Mouse (Mus musculus) kidney, postnatal 10 days (tissue): ENCODE results near the gene Ipo5.

Experiments
- DNase-seq: peaks from one replicate; pipeline ENCODE4 v3.0.0; 2021; ENCODE audit warnings: mixed read lengths

Ipo5 gene

GRCm38 (mm10) chr14:120910733-120911324 is at the start of gene Ipo5:
Gene Ipo5 (plus strand): TSS chr14:120911224.
- peak; percentile 98 for DNase-seq

- DNase-seq, result no peak
Observed at GRCm38 (mm10) chr14:120863205-120863604, 47.8 kb upstream of the Ipo5 start.

DNA sequence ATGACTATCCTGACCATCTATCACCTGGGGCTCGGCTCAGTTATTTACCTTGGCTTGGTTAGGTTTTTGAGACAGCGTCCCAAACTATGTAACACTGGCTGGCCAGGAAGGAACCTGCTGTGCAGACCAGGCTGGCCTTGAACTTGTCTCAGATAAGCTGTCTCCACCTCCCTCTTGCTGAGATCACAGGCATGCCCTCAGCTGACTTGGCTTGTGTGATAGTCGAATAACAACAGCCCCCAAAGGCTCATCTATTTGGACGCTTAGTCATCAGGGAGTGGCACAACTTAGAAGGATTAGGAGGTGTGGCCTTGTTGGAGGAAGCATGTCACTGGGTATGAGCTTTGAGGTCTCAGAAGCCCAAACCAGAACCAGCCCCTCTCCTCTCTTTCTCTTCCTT is 46.1 kb upstream of the Ipo5 start:
- DNase-seq, result no peak

DNA sequence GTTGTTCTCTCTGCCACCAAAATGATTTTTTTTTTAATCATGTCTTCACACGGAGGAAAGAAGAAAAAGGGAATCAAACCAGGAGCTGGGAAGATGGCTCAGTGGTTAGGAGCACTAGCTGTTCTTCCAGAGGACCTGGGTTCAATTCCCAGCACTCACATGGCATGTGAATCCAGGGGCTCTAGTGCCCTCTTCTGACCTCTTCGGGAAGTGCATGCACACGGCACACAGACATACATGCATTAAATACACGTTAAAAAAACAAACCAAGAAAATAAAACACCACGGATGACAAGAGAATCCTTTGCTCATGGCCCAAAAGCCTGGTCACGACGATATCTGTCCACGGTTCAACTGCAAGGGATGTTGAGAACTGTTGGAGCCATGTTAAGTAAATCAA is 44.5 kb upstream of the Ipo5 start:
- no peak for DNase-seq

GRCm38 (mm10) chr14:120867121-120867520 is 43.9 kb upstream of the Ipo5 start:
- DNase-seq, result no peak

DNA sequence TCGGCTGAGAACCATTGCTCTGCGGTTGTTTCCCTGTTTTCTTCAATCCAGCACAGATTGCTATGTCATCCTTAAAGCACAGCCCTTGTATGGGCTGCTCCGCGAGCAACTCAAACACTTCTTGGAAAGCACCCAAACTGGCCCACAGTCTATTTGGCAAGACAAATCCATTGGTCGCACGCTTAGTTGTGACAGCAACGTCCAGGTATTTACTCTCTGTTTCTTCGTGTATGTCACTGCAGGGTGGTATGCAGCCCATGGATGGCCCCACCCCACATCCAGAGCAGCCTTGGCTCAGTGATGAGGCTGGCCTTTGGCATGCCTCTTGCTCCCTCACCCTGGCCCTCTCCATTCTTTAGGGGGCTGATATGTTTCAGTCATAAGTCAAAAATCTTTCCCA is 42.5 kb upstream of the Ipo5 start:
- peak; percentile 50 for DNase-seq

- no peak for DNase-seq
Observed at GRCm38 (mm10) chr14:120870736-120871135, 40.3 kb upstream of the Ipo5 start.

DNA sequence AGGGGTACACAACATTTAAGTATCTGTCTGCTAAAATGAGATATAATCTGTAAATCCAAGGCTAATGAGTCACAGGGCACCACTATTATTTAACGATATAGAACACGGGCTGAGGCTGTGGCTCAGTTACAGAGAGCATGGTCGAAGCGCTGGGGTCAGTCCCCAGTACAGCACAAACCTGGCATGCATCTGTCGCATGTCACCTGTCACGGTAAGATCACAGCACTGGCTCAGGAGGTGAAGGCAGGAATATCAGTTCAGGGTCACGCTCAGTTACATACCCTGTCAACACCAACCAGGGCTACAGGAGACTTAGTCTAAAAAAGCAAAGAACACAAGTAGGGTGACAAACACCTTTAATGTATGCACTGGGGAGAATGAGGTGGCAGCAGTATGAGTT is 36.6 kb upstream of the Ipo5 start:
- DNase-seq, result no peak

GRCm38 (mm10) chr14:120875144-120875543 is 35.9 kb upstream of the Ipo5 start:
- peak; percentile 16 for DNase-seq

GRCm38 (mm10) chr14:120875811-120876388 is 35.1 kb upstream of the Ipo5 start:
- DNase-seq, result no peak

GRCm38 (mm10) chr14:120877147-120877546 is 33.9 kb upstream of the Ipo5 start:
- DNase-seq, result no peak

GRCm38 (mm10) chr14:120879026-120879425 is 32.0 kb upstream of the Ipo5 start:
- no peak for DNase-seq

DNA sequence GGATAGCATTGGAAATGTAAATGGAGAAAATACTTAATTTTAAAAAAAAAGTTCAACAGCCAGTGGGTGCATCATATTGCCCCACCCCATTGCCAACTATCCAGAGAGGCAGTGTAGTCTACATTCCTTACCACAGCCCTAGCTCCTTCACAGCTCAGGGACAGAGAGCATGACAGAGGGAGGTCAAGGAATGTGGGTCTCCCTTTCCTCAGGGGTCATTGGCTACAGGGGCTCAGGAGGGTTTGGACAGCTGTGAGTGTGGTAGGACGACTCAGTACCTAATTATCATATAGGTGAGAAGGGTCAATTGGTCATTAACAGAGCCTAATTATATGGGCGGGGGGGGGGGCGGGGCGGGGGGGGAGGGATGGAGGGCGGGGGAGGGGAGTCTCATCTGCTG is 30.4 kb upstream of the Ipo5 start:
- DNase-seq, result no peak

- no peak for DNase-seq
Observed at GRCm38 (mm10) chr14:120881054-120881453, 30.0 kb upstream of the Ipo5 start.

GRCm38 (mm10) chr14:120888681-120889080 is 22.3 kb upstream of the Ipo5 start:
- DNase-seq, result no peak

DNA sequence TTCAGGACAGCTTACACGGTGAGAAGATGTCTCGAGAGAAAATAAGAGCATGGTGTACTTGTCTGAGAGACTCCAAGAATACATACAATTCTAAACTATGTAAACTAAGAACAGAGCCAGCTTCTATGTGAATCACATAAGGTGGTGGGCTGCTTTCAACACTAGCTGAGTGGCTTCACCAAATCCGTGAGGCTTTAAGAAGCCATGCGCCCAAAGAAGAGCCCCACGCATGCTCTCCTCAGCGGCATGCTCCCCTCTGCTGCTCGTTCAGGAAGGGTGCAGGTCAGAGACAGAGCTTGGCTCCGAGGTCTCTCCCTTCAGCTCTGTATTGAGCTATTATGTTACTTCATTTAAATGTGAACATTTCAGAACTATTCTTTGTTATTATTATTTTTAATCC is 18.7 kb upstream of the Ipo5 start:
- no peak for DNase-seq

DNA sequence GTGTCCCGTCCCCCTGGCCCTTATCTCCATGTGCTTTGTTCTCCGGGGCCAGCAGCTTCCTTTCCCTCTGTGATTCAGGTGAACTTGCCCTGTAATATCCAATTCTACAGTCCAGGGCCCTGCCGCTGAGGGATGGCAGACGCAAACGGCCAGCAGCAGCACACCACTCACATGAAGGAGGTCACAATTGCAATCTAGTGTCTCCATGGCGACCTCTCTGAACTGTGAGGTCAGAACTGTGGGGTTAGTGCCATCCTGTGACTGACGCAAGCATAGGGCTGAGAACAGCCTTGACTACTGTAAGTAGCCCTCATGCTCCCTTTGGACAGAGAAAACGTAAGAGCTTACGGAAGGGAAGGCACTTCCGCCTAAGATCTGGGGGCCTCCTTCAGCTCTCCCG is 14.4 kb upstream of the Ipo5 start:
- DNase-seq, result no peak

DNA sequence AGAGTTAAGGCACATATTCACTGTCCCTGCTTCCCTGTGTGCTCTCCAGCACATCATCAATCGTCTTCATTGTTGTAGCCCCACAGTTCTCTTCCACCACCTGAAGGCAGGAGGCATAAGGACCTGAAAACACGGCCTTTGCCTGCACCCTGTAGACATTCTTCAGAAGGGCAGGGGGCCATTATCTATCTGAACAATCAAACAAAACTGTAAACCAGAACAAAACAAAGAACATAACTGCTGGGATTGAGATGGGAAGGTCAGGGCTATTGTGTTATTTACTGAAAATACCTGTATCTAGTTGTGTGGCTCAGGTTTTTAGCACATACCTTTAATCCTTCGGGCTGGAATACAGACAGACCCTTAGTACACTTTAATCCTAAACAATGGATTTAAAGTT is 12.1 kb upstream of the Ipo5 start:
- DNase-seq, result no peak

DNA sequence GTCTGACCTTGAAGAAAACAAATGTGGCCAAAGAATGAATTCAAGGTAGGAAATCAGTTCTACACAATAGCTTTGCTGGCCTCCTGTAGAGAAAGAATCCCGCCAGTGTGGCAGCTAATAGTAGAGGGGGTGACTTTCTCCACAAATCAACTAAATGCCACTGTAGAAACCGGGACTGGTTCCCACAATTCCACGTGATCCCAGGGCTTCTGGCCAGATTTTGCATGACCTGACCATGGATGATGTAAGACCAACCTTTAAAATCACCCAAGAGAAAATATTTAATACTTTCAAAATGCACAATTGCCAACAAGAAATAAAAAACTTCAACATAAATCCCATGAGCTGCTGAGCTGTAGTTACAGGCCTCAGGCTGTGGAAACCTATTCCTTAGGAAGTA is 1.6 kb upstream of the Ipo5 start:
- peak; percentile 48 for DNase-seq

DNA sequence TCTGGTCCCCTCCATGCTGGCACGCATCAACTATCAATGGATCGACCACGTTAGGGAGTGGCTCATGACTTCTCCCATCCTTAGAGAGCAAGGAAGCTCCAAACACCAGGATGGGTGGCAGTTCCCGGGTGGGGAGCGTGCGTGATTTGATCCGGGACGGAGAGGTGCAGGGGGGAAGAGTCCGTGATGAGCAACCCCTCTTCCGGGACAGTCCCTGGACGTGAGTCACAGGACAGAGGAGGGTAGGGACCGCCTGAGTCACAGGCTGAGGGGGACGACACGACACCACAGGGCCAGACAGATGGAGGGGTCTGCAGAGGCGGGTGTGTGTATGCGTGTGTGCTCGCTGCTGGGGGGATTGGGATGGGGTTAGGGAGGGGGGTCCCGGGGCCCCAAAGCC is 704 bp upstream of the Ipo5 start:
- DNase-seq, result no peak

GRCm38 (mm10) chr14:120911388-120911901 is 421 bp downstream of the Ipo5 start:
- peak; percentile 69 for DNase-seq

- no peak for DNase-seq
Observed at GRCm38 (mm10) chr14:120912090-120912710, 1.2 kb downstream of the Ipo5 start.

DNA sequence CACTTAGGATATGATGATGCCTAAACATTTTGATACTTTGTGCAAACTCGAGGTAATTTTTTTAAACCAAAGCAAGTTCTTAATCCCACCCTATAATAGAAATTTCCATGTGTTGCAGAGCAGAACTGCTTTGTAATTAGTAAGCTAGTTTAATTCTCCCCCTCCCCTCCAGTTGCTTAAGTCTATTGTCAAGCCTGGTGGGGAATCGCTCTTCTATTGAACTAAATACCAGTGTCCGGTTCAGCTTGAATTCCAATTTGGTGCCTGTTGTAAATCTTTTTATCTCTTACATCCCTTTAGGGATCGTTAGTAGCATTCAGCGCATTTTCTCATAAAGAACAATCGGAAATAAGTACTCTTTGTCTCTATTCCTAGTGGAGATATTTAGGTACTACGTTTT is 1.9 kb downstream of the Ipo5 start:
- no peak for DNase-seq

GRCm38 (mm10) chr14:120921805-120922204 is 10.8 kb downstream of the Ipo5 start:
- DNase-seq, result no peak

GRCm38 (mm10) chr14:120924044-120924443 is 13.0 kb downstream of the Ipo5 start:
- no peak for DNase-seq
